Mouse (Mus musculus) megakaryocyte, embryonic 14.5 days (primary cell): ENCODE results near the gene 1700025C18Rik.

ENCODE experiments used
- FLI1 ChIP-seq: IDR thresholded peaks from 2 replicates; pipeline ENCODE4 v1.6.1; 2012; ENCODE audit warnings: low read length, inconsistent platforms, mixed read lengths
- GATA1 ChIP-seq: IDR thresholded peaks from 3 replicates; pipeline ENCODE4 v1.6.1; 2012; ENCODE audit warnings: mixed read lengths, low read length, inconsistent platforms, borderline replicate concordance

- TF ChIP-seq GATA1 (no peak), FLI1 (no peak)
Measured at GRCm38 (mm10) chr2:165080657-165081056, 9.9 kb downstream of the 1700025C18Rik start.
